ENCODE assay signal across 8 mouse cellular contexts in the genomic region with DNA sequence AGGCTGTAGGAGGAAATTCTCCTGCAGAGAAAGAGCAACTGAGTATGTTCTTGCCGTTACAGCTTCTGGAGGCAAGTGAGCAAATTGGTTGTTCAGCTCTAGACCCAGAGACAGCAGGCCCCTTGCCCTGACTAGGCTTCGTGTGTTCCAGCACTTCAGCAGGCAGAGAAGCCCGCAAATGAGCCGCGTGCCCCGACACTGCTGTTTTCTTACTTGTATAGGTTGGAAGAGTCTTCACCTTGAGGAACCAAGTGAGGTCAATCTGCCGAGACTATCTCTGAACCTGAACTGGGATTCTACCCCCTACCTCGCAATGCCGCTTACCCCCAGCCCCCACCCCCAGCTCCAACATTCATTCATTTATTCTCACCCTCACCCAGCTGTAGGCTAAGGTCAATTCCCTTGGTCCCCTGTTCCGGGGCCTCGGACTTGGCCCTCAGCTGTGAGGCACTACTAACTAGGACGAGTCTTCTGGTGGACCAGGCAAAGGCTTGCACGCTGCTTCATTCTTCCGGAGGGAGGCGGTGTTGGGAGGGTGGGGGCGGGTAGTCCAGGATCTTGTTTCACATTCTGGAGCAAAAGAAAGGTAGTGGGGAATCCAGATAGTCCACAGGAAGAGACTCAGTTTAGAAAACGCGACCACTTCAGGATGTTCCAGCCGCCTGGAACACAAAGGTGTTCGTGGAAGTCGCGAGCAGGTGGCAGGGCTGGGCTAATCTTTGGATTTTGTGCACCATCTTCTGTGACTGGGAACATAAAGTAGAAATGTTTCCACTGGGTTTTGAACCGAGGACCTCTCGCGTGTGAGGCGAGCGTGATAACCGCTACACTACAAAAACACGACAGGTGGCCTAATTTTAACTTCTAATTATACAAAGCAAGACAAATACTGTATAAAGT. TPM values are rescaled to one million over a fixed set of nuclear protein-coding genes. Genes with fewer than 3 reads are reported as not detected.
DNase-seq lines count a peak whose midpoint lies in the region; ATAC-seq and TF ChIP-seq lines count a peak whose summit lies in the region.

No protein-coding gene starts in this region.

- H3K36me3 ChIP-seq in embryonic facial prominence, embryonic 13.5 days = 0 out of 2 replicates have a peak, but pooled peaks cover 3% of the 10 kb centered on the region
- H3K36me3 ChIP-seq in intestine, embryonic 16.5 days (ENCODE audit: control insufficient read depth, insufficient read depth, low read length) = no peaks in the 10 kb centered on the region
- H3K36me3 ChIP-seq in midbrain, embryonic 14.5 days (ENCODE audit: control insufficient read depth, insufficient read depth, low read length) = no peaks in the 10 kb centered on the region

- H3K4me2 ChIP-seq in embryonic facial prominence, embryonic 13.5 days = peak overlapping the region; percentile 63
- H3K4me2 ChIP-seq in intestine, embryonic 16.5 days (ENCODE audit: low read depth, low read length) = peak overlapping the region; percentile 62
- H3K4me2 ChIP-seq in midbrain, embryonic 14.5 days (ENCODE audit: low read length) = peak overlapping the region; percentile 55

- 3% methylated on average over 29 of the region's 29 CpGs for WGBS in embryonic facial prominence, embryonic 13.5 days
- 8% methylated on average over 29 of the region's 29 CpGs for WGBS in intestine, embryonic 16.5 days
- WGBS in midbrain, embryonic 14.5 days = 5% methylated on average over 29 of the region's 29 CpGs

- DNase-seq in left cerebral cortex, adult 18-20 months (ENCODE audit: low spot score in 2 of 2) = peak; percentile 50 to 71
- DNase-seq in left cerebral cortex, postnatal 36 days (ENCODE audit: low spot score in 2 of 2) = no peak
- peak; percentile 44 for DNase-seq in midbrain, embryonic 14.5 days
- DNase-seq in spleen, adult 12 weeks (ENCODE audit: low spot score) = no peak
- no peak for DNase-seq in adipocyte (ENCODE audit: low spot score)

- TF ChIP-seq POLR2A in bone marrow macrophage, adult 2 months (IDR thresholded peaks at IDR 0.05; ENCODE audit: borderline replicate concordance, low read depth, low read length) = no peak

- peaks cover 3% of the 10 kb centered on the region for H3K4me1 ChIP-seq in bone marrow macrophage, adult 2 months (ENCODE audit: control insufficient read depth, insufficient read depth, low read length)
- peaks cover 13% of the 10 kb centered on the region for H3K4me1 ChIP-seq in embryonic facial prominence, embryonic 13.5 days
- H3K4me1 ChIP-seq in intestine, embryonic 16.5 days (ENCODE audit: control insufficient read depth, insufficient read depth, low read length) = peaks cover 13% of the 10 kb centered on the region
- H3K4me1 ChIP-seq in midbrain, embryonic 14.5 days (ENCODE audit: control insufficient read depth, insufficient read depth, low read length) = peaks cover 3% of the 10 kb centered on the region; the same call in 1 of the 2 replicates

- TF ChIP-seq CTCF in bone marrow macrophage, adult 2 months (IDR thresholded peaks at IDR 0.05; ENCODE audit: low read depth, low read length) = no peak; the same call in 1 of the 2 replicates

- intact Hi-C loops in left cerebral cortex, postnatal 36 days (cut with DNase I) = loop anchor here (1.0 to 5.0 kb wide), 2 partner anchors 10 to 1379 kb away; no protein-coding TSS in a partner anchor

- H3K4me3 ChIP-seq in bone marrow macrophage, adult 2 months (ENCODE audit: insufficient read depth, low read length) = peak overlapping the region; percentile 54
- H3K4me3 ChIP-seq in embryonic facial prominence, embryonic 13.5 days = peak overlapping the region; percentile 43
- H3K4me3 ChIP-seq in intestine, embryonic 16.5 days (ENCODE audit: low read length) = peak overlapping the region; percentile 44
- H3K4me3 ChIP-seq in midbrain, embryonic 14.5 days (replicated peaks; ENCODE audit: low read depth, low read length) = peak overlapping the region; percentile 33

- H3K27me3 ChIP-seq in embryonic facial prominence, embryonic 13.5 days = peaks cover 31% of the 10 kb centered on the region
- H3K27me3 ChIP-seq in intestine, embryonic 16.5 days (replicated peaks; ENCODE audit: control insufficient read depth, insufficient read depth, low read length) = peaks cover 3% of the 10 kb centered on the region; the same call in 1 of the 2 replicates
- peaks cover 22% of the 10 kb centered on the region for H3K27me3 ChIP-seq in midbrain, embryonic 14.5 days (ENCODE audit: control insufficient read depth, insufficient read depth, low read length)

- no peaks in the 10 kb centered on the region for H3K9me3 ChIP-seq in embryonic facial prominence, embryonic 13.5 days
- no peaks in the 10 kb centered on the region for H3K9me3 ChIP-seq in intestine, embryonic 16.5 days (ENCODE audit: control insufficient read depth, low read length)
- H3K9me3 ChIP-seq in midbrain, embryonic 14.5 days (ENCODE audit: control insufficient read depth, low read length) = no peaks in the 10 kb centered on the region

- no peak for ATAC-seq in embryonic facial prominence, embryonic 13.5 days (ENCODE audit: insufficient number of reproducible peaks, insufficient read depth, low FRiP score, low TSS enrichment, low read depth)
- ATAC-seq in intestine, embryonic 16.5 days = peak; percentile 49
- peak; percentile 14; the same call in 1 of the 2 replicates for ATAC-seq in midbrain, embryonic 14.5 days (ENCODE audit: low FRiP score, low TSS enrichment)

- H3K9ac ChIP-seq in embryonic facial prominence, embryonic 13.5 days = 0 out of 2 replicates have a peak overlapping the region, but pooled peaks have one; percentile 57
- no peak overlapping the region for H3K9ac ChIP-seq in intestine, embryonic 16.5 days (ENCODE audit: low read depth, low read length)
- no peak overlapping the region for H3K9ac ChIP-seq in midbrain, embryonic 14.5 days (replicated peaks; ENCODE audit: low read length)

- H3K27ac ChIP-seq in bone marrow macrophage, adult 2 months (ENCODE audit: insufficient read depth, low read depth, low read length) = no peak overlapping the region
- no peak overlapping the region for H3K27ac ChIP-seq in embryonic facial prominence, embryonic 13.5 days
- H3K27ac ChIP-seq in intestine, embryonic 16.5 days (ENCODE audit: low read length) = no peak overlapping the region
- H3K27ac ChIP-seq in midbrain, embryonic 14.5 days (replicated peaks; ENCODE audit: low read depth, low read length) = no peak overlapping the region

RNA-seq across cellular contexts. Expression of a gene that starts 12.1 kb away (rescaled TPM):
- 1 to 10 TPM; 9.0 to 9.5 TPM for total RNA-seq in left cerebral cortex, adult 18-20 months (2021)
- 1 to 10 TPM; 8.4 to 8.5 TPM for total RNA-seq in left cerebral cortex, postnatal 36 days (2021)
- polyA plus RNA-seq in bone marrow macrophage, adult 2 months (2012; ENCODE audit: insufficient read depth, insufficient read length, missing spikeins) = 4.8 and 4.9 TPM in 2 replicates
- polyA plus RNA-seq in embryonic facial prominence, embryonic 13.5 days (2015; fragmentation: Nextera tagmentation; extraction: Ambion mirVana) = 13.1 and 14.6 TPM in 2 replicates
- polyA plus RNA-seq in intestine, embryonic 16.5 days (2015; fragmentation: Nextera tagmentation; extraction: Ambion mirVana) = 10.2 and 11.2 TPM in 2 replicates
- 9.3 and 9.9 TPM in 2 replicates for polyA plus RNA-seq in midbrain, embryonic 14.5 days (2014; fragmentation: Nextera tagmentation; extraction: Ambion mirVana)

RNA-seq across cellular contexts. Expression of a gene that starts 42.6 kb away (rescaled TPM):
- 10 to 100 TPM; 29.5 to 31.7 TPM for total RNA-seq in left cerebral cortex, adult 18-20 months (2021)
- 10 to 100 TPM; 26.3 to 35.5 TPM for total RNA-seq in left cerebral cortex, postnatal 36 days (2021)
- polyA plus RNA-seq in bone marrow macrophage, adult 2 months (2012; ENCODE audit: insufficient read depth, insufficient read length, missing spikeins) = 14.9 and 16.4 TPM in 2 replicates
- 60.5 and 63.8 TPM in 2 replicates for polyA plus RNA-seq in embryonic facial prominence, embryonic 13.5 days (2015; fragmentation: Nextera tagmentation; extraction: Ambion mirVana)
- 30.1 and 31.7 TPM in 2 replicates for polyA plus RNA-seq in intestine, embryonic 16.5 days (2015; fragmentation: Nextera tagmentation; extraction: Ambion mirVana)
- polyA plus RNA-seq in midbrain, embryonic 14.5 days (2014; fragmentation: Nextera tagmentation; extraction: Ambion mirVana) = 41.2 and 64.4 TPM in 2 replicates

RNA-seq across cellular contexts. Expression of a gene that starts 54.1 kb away (rescaled TPM):
- not detected for total RNA-seq in left cerebral cortex, adult 18-20 months (2021)
- not detected for total RNA-seq in left cerebral cortex, postnatal 36 days (2021)
- polyA plus RNA-seq in bone marrow macrophage, adult 2 months (2012; ENCODE audit: insufficient read depth, insufficient read length, missing spikeins) = not detected in 2 replicates
- polyA plus RNA-seq in embryonic facial prominence, embryonic 13.5 days (2015; fragmentation: Nextera tagmentation; extraction: Ambion mirVana) = not detected in 2 replicates
- polyA plus RNA-seq in intestine, embryonic 16.5 days (2015; fragmentation: Nextera tagmentation; extraction: Ambion mirVana) = 0.07 and 0.11 TPM in 2 replicates
- 0.09 TPM in 1 of 2 replicates, not detected in the other for polyA plus RNA-seq in midbrain, embryonic 14.5 days (2014; fragmentation: Nextera tagmentation; extraction: Ambion mirVana)

Comparison
In these comparisons a context has a peak if more than half of its experiments do, and no peak if none do; other contexts are left out.
1. DNase-seq: peak in left cerebral cortex, adult 18-20 months (2 of 2) and midbrain, embryonic 14.5 days (single experiment); none in left cerebral cortex, postnatal 36 days (0 of 2), spleen, adult 12 weeks (single experiment) and adipocyte (single experiment).
2. Peak in every context shown above with its lines, with median percentiles within 50 percentile points of each other: H3K4me3 ChIP-seq and H3K4me2 ChIP-seq.